Mouse (Mus musculus): ENCODE data around the gene Shc3. TPM values are rescaled to one million over a fixed set of nuclear protein-coding genes. Genes with fewer than 3 reads are reported as not detected.

The Shc3 gene
- total and polyA plus RNA-seq, 2 experiments from 2014 or later, result 9.1 to 111 TPM

DNA sequence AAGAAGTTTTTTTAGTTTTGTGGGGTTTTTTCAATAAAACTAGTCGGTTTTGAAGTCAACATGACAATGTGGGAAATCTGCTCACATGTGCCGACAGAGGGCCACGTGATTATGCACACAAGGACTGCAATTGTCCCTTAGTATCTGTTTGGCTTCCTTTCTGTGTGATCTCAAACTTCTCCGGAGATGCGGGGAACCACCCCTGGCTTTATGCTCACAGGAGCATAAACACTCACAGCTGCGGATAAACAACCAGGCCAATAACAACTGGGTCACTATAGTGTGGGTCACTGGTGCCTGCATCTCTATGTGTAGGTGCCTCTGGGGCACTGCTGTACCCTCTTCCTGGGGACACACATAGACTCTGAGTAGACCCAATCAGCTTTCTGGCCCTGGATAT, 4.5 kb downstream of the Shc3 start:
- 47% methylated on average over 6 of the region's 6 CpGs for WGBS
- TF ChIP-seq CTCF (IDR thresholded peaks at IDR 0.05; ENCODE audit: low read depth), result no peak
- no peak for DNase-seq (ENCODE audit: low spot score)
- H3K4me1 ChIP-seq (ENCODE audit: insufficient read depth, low read length), result peaks cover 6% of the 10 kb centered on the region
- no peak overlapping the region for H3K9ac ChIP-seq (replicated peaks; ENCODE audit: low read length)
- no peaks in the 10 kb centered on the region for H3K27me3 ChIP-seq (ENCODE audit: insufficient read depth, low read length)
- no peak overlapping the region for H3K27ac ChIP-seq
- no peaks in the 10 kb centered on the region for H3K9me3 ChIP-seq (ENCODE audit: low read length)
- H3K4me3 ChIP-seq (ENCODE audit: low read length), result peak overlapping the region; percentile 66
- no peak for ATAC-seq
- H3K36me3 ChIP-seq (ENCODE audit: insufficient read depth, low read length), result no peaks in the 10 kb centered on the region
- H3K4me2 ChIP-seq (ENCODE audit: low read depth, low read length), result peak overlapping the region; percentile 86

DNA sequence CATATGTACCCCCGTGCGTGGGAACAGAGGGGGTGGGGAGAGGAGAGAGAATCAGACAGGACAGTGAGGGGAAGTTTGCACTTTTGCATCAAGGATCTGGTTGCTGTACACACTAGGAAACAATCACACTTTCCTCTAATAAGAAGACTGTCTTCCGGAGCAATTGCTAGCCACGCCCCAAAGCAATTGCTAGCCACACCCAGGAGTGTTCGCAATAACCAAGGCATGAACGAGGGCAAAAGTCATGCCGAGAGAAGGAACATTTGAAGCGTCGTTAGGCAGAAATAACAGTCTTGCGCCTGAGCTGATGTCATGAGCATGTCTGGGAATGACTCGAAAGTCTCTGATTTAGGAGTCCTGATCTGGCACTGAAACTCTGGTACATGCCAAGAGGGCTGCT, 15.9 kb downstream of the Shc3 start:
- Histone ChIP-seq H3K4me3 (ENCODE audit: low read length) (no peak overlapping the region), H3K4me1 (ENCODE audit: insufficient read depth, low read length) (no peaks in the 10 kb centered on the region), H3K9me3 (ENCODE audit: low read length) (no peaks in the 10 kb centered on the region), H3K4me2 (ENCODE audit: low read depth, low read length) (no peak overlapping the region), H3K27ac (no peak overlapping the region), H3K9ac (replicated peaks; ENCODE audit: low read length) (no peak overlapping the region), H3K27me3 (ENCODE audit: insufficient read depth, low read length) (no peaks in the 10 kb centered on the region), H3K36me3 (ENCODE audit: insufficient read depth, low read length) (no peaks in the 10 kb centered on the region; the same call in 1 of the 2 replicates)
- TF ChIP-seq CTCF (IDR thresholded peaks at IDR 0.05; ENCODE audit: low read depth), result no peak
- DNase-seq (ENCODE audit: low spot score) (no peak), ATAC-seq (no peak)
- 85% methylated on average over 11 of the region's 11 CpGs for WGBS

DNA sequence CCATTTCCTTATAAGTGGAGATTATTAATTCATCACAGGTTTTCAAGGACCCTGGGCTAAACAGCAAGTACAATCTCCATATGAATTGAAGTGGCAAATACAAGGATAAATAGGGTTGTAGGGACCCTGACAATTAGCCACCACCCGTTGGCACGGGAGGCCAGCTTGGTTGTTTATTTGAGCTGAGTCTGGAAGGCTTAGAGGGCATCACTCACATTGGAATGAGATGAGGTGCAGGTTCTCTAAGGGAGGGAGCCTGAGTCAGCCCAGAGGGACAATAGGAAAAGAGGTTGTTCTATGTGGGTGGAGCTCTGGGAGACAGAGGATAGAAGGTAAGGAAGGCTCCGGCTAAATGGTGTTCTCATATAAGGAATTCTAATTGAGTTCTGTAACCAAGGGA, 17.0 kb downstream of the Shc3 start:
- Histone ChIP-seq H3K4me1 (ENCODE audit: insufficient read depth, low read length) (no peaks in the 10 kb centered on the region), H3K27ac (no peak overlapping the region), H3K9ac (replicated peaks; ENCODE audit: low read length) (no peak overlapping the region), H3K9me3 (ENCODE audit: low read length) (no peaks in the 10 kb centered on the region), H3K4me3 (ENCODE audit: low read length) (no peak overlapping the region), H3K4me2 (ENCODE audit: low read depth, low read length) (no peak overlapping the region), H3K27me3 (ENCODE audit: insufficient read depth, low read length) (no peaks in the 10 kb centered on the region), H3K36me3 (ENCODE audit: insufficient read depth, low read length) (no peaks in the 10 kb centered on the region)
- WGBS, result 46% methylated on average over 3 of the region's 3 CpGs
- DNase-seq (ENCODE audit: low spot score), result no peak
- ATAC-seq, result no peak
- TF ChIP-seq CTCF (IDR thresholded peaks at IDR 0.05; ENCODE audit: low read depth), result no peak

DNA sequence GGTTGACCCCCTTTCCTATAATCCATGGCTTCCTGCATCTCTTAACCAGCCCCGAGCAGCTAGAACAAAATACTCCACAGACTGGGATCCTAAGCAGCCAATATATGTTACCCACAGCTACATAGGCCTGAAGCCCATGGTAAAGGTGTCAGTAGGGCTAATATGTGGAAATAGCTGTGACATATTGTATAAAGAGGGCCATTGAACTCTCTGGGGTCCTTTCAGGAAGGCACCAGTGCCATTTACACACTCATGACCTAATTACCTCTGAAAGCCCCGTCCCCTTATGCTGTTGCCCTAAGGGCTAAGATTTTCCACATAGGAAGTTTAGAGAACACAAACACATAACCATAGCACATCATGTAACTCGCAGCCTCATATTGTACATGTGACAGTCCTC, 17.4 kb downstream of the Shc3 start:
- WGBS, result 70% methylated on average over 3 of the region's 3 CpGs

DNA sequence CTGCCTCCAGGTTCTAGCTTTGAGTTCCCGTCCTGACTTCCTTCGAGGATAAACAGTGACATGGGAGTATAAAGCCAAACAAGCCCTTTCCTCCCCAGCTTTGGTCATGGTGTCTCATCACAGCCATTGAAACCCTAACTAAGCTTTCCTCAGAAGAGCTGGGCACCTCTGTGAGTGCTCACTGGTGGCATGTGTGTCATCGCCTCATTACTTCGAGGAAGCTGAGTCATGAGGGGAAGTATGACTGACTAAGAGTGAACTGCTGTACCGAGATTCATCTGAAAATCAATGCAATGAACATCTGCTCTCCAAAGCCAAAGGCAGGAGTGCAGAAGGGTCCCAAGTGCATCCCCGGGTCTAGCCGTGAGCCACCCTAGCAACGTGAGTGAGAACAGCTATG, 29.4 kb downstream of the Shc3 start:
- H3K9ac ChIP-seq (replicated peaks; ENCODE audit: low read length), result no peak overlapping the region
- no peaks in the 10 kb centered on the region for H3K4me1 ChIP-seq (ENCODE audit: insufficient read depth, low read length)
- no peak for ATAC-seq
- 0 out of 2 replicates have a peak, but pooled peaks cover 3% of the 10 kb centered on the region for H3K9me3 ChIP-seq (ENCODE audit: low read length)
- no peak overlapping the region for H3K4me3 ChIP-seq (ENCODE audit: low read length)
- no peak for DNase-seq (ENCODE audit: low spot score)
- no peaks in the 10 kb centered on the region for H3K27me3 ChIP-seq (ENCODE audit: insufficient read depth, low read length)
- H3K4me2 ChIP-seq (ENCODE audit: low read depth, low read length), result no peak overlapping the region
- WGBS, result 91% methylated on average over 8 of the region's 8 CpGs
- no peaks in the 10 kb centered on the region for H3K36me3 ChIP-seq (ENCODE audit: insufficient read depth, low read length)
- TF ChIP-seq CTCF (IDR thresholded peaks at IDR 0.05; ENCODE audit: low read depth), result no peak
- H3K27ac ChIP-seq, result no peak overlapping the region

More for the DNA sequence above, 17.4 kb downstream of the Shc3 start:
- no peaks in the 10 kb centered on the region for H3K27me3 ChIP-seq (ENCODE audit: insufficient read depth, low read length)
- H3K4me2 ChIP-seq (ENCODE audit: low read depth, low read length), result no peak overlapping the region
- no peak overlapping the region for H3K9ac ChIP-seq (replicated peaks; ENCODE audit: low read length)
- no peak overlapping the region for H3K4me3 ChIP-seq (ENCODE audit: low read length)
- TF ChIP-seq CTCF (IDR thresholded peaks at IDR 0.05; ENCODE audit: low read depth), result no peak
- H3K27ac ChIP-seq, result no peak overlapping the region
- ATAC-seq (no peak), DNase-seq (ENCODE audit: low spot score) (no peak)
- no peaks in the 10 kb centered on the region for H3K9me3 ChIP-seq (ENCODE audit: low read length)
- H3K4me1 ChIP-seq (ENCODE audit: insufficient read depth, low read length), result no peaks in the 10 kb centered on the region
- no peaks in the 10 kb centered on the region for H3K36me3 ChIP-seq (ENCODE audit: insufficient read depth, low read length)

DNA sequence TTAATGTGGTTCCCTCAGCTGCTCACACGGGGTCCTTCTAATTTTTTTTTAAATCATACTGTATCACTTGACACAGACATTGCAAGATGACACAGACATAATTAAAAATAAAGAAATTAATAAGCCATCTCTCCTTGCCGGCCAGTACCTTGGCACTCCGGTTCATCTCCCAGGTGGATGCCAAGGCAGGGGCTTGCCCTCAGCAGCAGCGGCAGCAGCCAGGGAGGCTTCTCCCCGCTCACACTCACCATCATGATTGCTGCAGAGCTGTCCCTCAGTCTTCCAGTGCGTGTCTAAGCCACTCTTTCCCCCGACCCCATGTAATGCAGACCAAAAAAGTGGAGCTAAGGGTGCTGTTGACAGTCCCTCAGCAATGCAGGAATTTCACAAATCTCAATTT, 33.9 kb downstream of the Shc3 start:
- Histone ChIP-seq H3K27ac (no peak overlapping the region), H3K4me1 (ENCODE audit: insufficient read depth, low read length) (no peaks in the 10 kb centered on the region), H3K9ac (replicated peaks; ENCODE audit: low read length) (no peak overlapping the region), H3K4me2 (ENCODE audit: low read depth, low read length) (no peak overlapping the region), H3K27me3 (ENCODE audit: insufficient read depth, low read length) (no peaks in the 10 kb centered on the region), H3K4me3 (ENCODE audit: low read length) (no peak overlapping the region), H3K9me3 (ENCODE audit: low read length) (no peaks in the 10 kb centered on the region), H3K36me3 (ENCODE audit: insufficient read depth, low read length) (no peaks in the 10 kb centered on the region)
- WGBS, result 84% methylated on average over 7 of the region's 7 CpGs
- no peak for TF ChIP-seq CTCF (IDR thresholded peaks at IDR 0.05; ENCODE audit: low read depth)
- no peak for DNase-seq (ENCODE audit: low spot score)
- no peak for ATAC-seq

DNA sequence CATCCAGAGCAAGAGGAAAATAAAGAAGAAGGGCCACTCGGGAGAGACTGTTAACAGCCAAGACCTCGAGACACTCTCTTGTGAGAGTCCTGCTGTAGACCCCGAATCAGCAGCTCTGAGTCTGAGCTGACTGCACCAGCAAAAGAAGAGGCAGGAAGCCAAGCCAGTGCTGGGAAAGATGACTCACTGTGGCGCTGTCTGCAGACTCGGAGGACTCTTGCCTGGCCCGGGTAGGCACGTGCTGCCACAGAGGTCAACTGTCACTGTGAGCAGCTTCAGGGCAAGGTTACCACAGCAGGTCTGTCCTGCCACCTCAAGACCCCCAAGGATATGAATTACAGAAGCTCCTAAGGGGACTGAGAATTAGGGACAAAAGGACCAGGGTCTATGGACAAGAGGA, 42.7 kb downstream of the Shc3 start:
- Histone ChIP-seq H3K4me1 (ENCODE audit: insufficient read depth, low read length) (no peaks in the 10 kb centered on the region), H3K36me3 (ENCODE audit: insufficient read depth, low read length) (no peaks in the 10 kb centered on the region), H3K4me3 (ENCODE audit: low read length) (no peak overlapping the region), H3K4me2 (ENCODE audit: low read depth, low read length) (no peak overlapping the region), H3K9me3 (ENCODE audit: low read length) (no peaks in the 10 kb centered on the region), H3K27me3 (ENCODE audit: insufficient read depth, low read length) (no peaks in the 10 kb centered on the region), H3K27ac (no peak overlapping the region), H3K9ac (replicated peaks; ENCODE audit: low read length) (no peak overlapping the region)
- DNase-seq (ENCODE audit: low spot score) (peak; percentile 49), ATAC-seq (0 out of 2 replicates have a peak, but pooled peaks have one; percentile 35)
- TF ChIP-seq CTCF (IDR thresholded peaks at IDR 0.05; ENCODE audit: low read depth), result no peak
- WGBS, result 44% methylated on average over 7 of the region's 7 CpGs
